Mouse (Mus musculus) Patski (cell line): Measurements from ENCODE around the gene Fam240a. TPM values are rescaled to one million over a fixed set of nuclear protein-coding genes. Genes with fewer than 3 reads are reported as not detected.

Source experiments
- ATAC-seq: fragments of 100-300 bp; one replicate; pipeline ENCODE4 v1.8.0; 2021
- CTCF ChIA-PET: fragments of 350-600 bp; sonication (Branson Sonifier 250); formaldehyde crosslinking; loops from one replicate; lab custom pipeline; 2022; ENCODE audit warnings: inconsistent platforms; lab: Charles Lee
- POLR2A ChIA-PET: fragments of 350-600 bp; sonication (Branson Sonifier 250); formaldehyde crosslinking; loops from one replicate; lab custom pipeline; 2022; ENCODE audit warnings: antibody characterized with exemption, inconsistent platforms; lab: Charles Lee
- DNase-seq: peaks from one replicate; pipeline ENCODE4 v3.0.0-alpha.2; 2011; ENCODE audit warnings: low read depth, low spot score
- H3K27me3 ChIP-seq: fragments of 371-371 bp; one replicate; pipeline ENCODE4 v1.5.1; 2021
- CTCF ChIP-seq: fragments of 100-300 bp; IDR thresholded peaks from one replicate; pipeline ENCODE4 v1.5.1; 2021
- in situ Hi-C: fragments of 300-500 bp; cut with MboI; formaldehyde crosslinking; loops from 3 replicates; pipeline ENCODE4 v1.11.1; 2018; ENCODE audit warnings: low pct_unique_long_range_greater_than_20kb, mixed read lengths
- polyA plus RNA-seq: library from polyadenylated mRNA; unstranded; gene quantifications from one replicate; pipeline ENCODE4 v1.2.3, GENCODE M21; 2021

Gene Fam240a
- polyA plus RNA-seq, 1 experiment from 2014 or later: not detected

- no peak for ATAC-seq
- ChIA-PET POLR2A (no interaction called here), CTCF (interaction anchor here (1.0 kb wide), 1 partner anchor 9 kb away, joined by 3 read pairs; no protein-coding TSS in a partner anchor)
- no peak for DNase-seq
- no peak for TF ChIP-seq CTCF
- no peaks in the 10 kb centered on the region for H3K27me3 ChIP-seq
- in situ Hi-C loops: no loop called here
Measured at GRCm38 (mm10) chr9:110953550-110954461, 37.1 kb upstream of the Fam240a start.

GRCm38 (mm10) chr9:110952931-110953549, 36.4 kb upstream of the Fam240a start:
- no peak for TF ChIP-seq CTCF
- CTCF ChIA-PET: interaction anchor here (1.0 to 1.6 kb wide), 3 partner anchors 8 to 14 kb away, joined by 3 read pairs; no protein-coding TSS in a partner anchor
- H3K27me3 ChIP-seq: no peaks in the 10 kb centered on the region
- in situ Hi-C loops: no loop called here
- no peak for DNase-seq
- ATAC-seq: no peak
- POLR2A ChIA-PET: no interaction called here

GRCm38 (mm10) chr9:110952398-110952797, 35.7 kb upstream of the Fam240a start:
- ChIA-PET POLR2A (no interaction called here), CTCF (interaction anchor here (1.3 to 1.6 kb wide), 2 partner anchors 11 to 14 kb away, joined by 3 read pairs; no protein-coding TSS in a partner anchor)
- DNase-seq: no peak
- H3K27me3 ChIP-seq: no peaks in the 10 kb centered on the region
- no peak for TF ChIP-seq CTCF
- in situ Hi-C loops: no loop called here
- ATAC-seq: no peak

DNA sequence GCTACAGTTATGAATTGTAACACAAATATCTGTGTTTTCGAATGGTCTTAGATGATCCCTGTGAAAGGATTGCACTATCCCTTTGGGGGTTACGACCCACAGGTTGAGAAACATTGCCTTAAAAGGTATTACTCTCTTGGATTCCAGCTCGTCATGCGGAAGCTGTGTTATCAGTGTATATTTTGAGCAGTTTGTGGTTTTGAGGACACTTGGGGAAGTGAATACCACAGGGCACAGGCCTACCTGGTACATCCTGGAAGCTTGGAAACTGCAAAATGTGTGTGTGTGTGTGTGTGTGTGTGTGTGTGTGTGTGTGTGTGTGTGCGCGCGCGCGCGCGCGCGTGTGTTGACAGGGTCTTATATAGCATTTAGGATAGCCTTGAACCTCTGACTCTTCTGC, 35.2 kb upstream of the Fam240a start:
- TF ChIP-seq CTCF: no peak
- in situ Hi-C loops: no loop called here
- ATAC-seq: no peak
- ChIA-PET CTCF (interaction anchor here (0.9 to 1.6 kb wide), 4 partner anchors 11 to 45 kb away, joined by 3 read pairs; no protein-coding TSS in a partner anchor), POLR2A (no interaction called here)
- H3K27me3 ChIP-seq: no peaks in the 10 kb centered on the region
- DNase-seq: no peak

- in situ Hi-C loops: no loop called here
- no peak for ATAC-seq
- ChIA-PET CTCF (interaction anchor here (0.9 to 1.6 kb wide), 3 partner anchors 10 to 46 kb away, joined by 3 read pairs; no protein-coding TSS in a partner anchor), POLR2A (no interaction called here)
- no peaks in the 10 kb centered on the region for H3K27me3 ChIP-seq
- no peak for TF ChIP-seq CTCF
- no peak for DNase-seq
Measured at GRCm38 (mm10) chr9:110951397-110951796, 34.7 kb upstream of the Fam240a start, which contains the start of gene Lrrc2. Gene Lrrc2, plus strand, starts transcription at chr9:110951545.

DNA sequence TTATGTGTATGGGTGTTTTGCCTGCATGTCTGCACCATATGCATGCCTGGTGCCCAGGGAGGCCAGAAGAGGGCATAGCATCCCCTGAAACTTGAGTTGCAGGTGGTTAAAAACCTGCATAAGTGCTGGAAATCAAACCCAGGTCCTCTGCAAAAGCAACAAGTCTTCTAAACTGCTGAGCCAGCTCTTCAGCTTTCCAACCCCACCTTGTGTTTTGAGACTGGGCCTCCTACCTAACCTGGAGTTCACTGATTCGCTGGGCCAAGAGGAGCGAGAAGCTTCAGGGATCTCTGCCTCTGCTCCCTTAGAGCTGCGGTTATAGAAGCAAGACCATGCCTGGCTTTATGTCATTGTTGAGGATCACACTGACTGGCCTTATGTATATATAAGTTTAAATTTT, 33.4 kb upstream of the Fam240a start:
- ChIA-PET POLR2A (no interaction called here), CTCF (no interaction called here)
- TF ChIP-seq CTCF: no peak
- in situ Hi-C loops: no loop called here
- DNase-seq (no peak), ATAC-seq (no peak)
- no peaks in the 10 kb centered on the region for H3K27me3 ChIP-seq

DNA sequence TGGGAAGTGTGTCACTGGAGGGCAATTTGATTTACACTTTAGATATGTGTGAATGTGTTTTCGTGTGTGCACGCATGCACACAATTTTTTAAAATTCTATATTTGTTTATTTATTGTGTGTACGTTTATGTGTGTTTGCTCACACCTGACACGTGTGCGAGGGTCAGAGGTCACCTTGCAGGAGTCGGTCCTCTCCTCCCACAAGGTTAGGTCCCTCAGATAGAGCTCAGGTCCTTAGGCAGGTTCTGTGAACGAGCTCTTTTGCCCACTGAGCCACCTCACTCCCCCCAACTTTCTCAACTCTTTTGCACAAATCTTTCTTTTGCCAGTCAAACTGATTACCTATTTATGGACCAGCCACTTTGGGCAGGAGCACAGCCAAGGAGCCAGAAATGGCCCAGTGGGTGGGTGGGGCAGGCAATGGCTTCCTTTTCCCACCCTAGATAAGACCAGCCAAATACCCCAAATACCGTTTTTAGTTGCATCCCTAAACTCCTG, 32.2 kb upstream of the Fam240a start:
- in situ Hi-C loops: no loop called here
- DNase-seq: no peak
- ChIA-PET CTCF (interaction anchor here (1.8 kb wide), 1 partner anchor 26 kb away, joined by 7 read pairs; no protein-coding TSS in a partner anchor), POLR2A (no interaction called here)
- TF ChIP-seq CTCF: no peak
- H3K27me3 ChIP-seq: no peaks in the 10 kb centered on the region
- no peak for ATAC-seq

GRCm38 (mm10) chr9:110947900-110948299, 31.2 kb upstream of the Fam240a start:
- TF ChIP-seq CTCF: no peak
- DNase-seq: no peak
- POLR2A ChIA-PET: interaction anchor here (0.7 kb wide), 1 partner anchor 16 kb away, joined by 3 read pairs; no protein-coding TSS in a partner anchor
- no peak for ATAC-seq
- H3K27me3 ChIP-seq: no peaks in the 10 kb centered on the region
- in situ Hi-C loops: no loop called here
- CTCF ChIA-PET: interaction anchor here (1.8 kb wide), 1 partner anchor 25 kb away, joined by 7 read pairs; no protein-coding TSS in a partner anchor

DNA sequence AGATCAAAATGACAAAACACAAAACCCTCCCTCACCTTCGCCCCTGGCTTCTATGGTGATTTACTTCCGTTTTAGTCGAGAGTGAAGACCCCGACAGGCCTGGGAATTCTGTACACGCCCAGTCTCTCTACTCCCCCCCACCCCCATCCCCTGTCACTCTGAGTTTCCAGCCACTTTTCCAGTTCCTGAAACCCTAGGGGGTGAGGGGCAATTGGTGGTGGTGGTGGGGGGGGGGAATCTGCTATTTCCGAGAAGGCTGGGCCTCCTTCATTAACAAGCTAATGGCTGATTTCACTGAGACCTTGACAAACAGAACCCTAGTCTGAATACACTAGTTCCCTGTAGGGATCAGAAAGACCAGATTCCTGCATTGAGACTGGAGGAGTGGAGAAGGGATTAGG, 30.6 kb upstream of the Fam240a start:
- TF ChIP-seq CTCF: no peak
- DNase-seq: no peak

GRCm38 (mm10) chr9:110946548-110947044, 29.9 kb upstream of the Fam240a start:
- no peak for DNase-seq
- ATAC-seq: no peak
- no peaks in the 10 kb centered on the region for H3K27me3 ChIP-seq
- no peak for TF ChIP-seq CTCF
- CTCF ChIA-PET: no interaction called here
- in situ Hi-C loops: no loop called here
- POLR2A ChIA-PET: no interaction called here

More for the DNA sequence above, 30.6 kb upstream of the Fam240a start:
- in situ Hi-C loops: no loop called here
- ChIA-PET POLR2A (interaction anchor here (0.7 kb wide), 1 partner anchor 17 kb away, joined by 3 read pairs; no protein-coding TSS in a partner anchor), CTCF (no interaction called here)
- ATAC-seq: no peak
- H3K27me3 ChIP-seq: no peaks in the 10 kb centered on the region
